21 mouse cellular contexts compared by ENCODE assay signal in genomic region chr2:65782442-65782841, GRCm38 (mm10).
"Had no signal": no experiment of that assay in that cellular context is flagged by ENCODE, and none has a peak within 500 bp of the region (broad histone marks: within the 10 kb centered on the region; RNA-seq: fewer than 3 reads in every experiment).

No protein-coding gene starts in this region.

- H3K4me1 ChIP-seq: liver, embryonic 12.5 days; liver, embryonic 15.5 days; lung, embryonic 15.5 days; megakaryocyte, embryonic 14.5 days; neural tube, embryonic 12.5 days; neural tube, embryonic 15.5 days had no signal

- H3K4me3 ChIP-seq: liver, embryonic 12.5 days; liver, embryonic 15.5 days; lung, embryonic 15.5 days; megakaryocyte, embryonic 14.5 days; neural tube, embryonic 12.5 days; neural tube, embryonic 15.5 days had no signal

- H3K9ac ChIP-seq: liver, embryonic 12.5 days; liver, embryonic 15.5 days; lung, embryonic 15.5 days; neural tube, embryonic 12.5 days; neural tube, embryonic 15.5 days had no signal

- H3K9me3 ChIP-seq: liver, embryonic 12.5 days; liver, embryonic 15.5 days; lung, embryonic 15.5 days; neural tube, embryonic 12.5 days; neural tube, embryonic 15.5 days had no signal

- H3K36me3 ChIP-seq: liver, embryonic 12.5 days; liver, embryonic 15.5 days; lung, embryonic 15.5 days; neural tube, embryonic 12.5 days; neural tube, embryonic 15.5 days had no signal

- H3K27ac ChIP-seq: liver, embryonic 12.5 days; liver, embryonic 15.5 days; lung, embryonic 15.5 days; neural tube, embryonic 12.5 days; neural tube, embryonic 15.5 days had no signal

- ATAC-seq: liver, embryonic 12.5 days had no signal

- H3K4me2 ChIP-seq: liver, embryonic 12.5 days; liver, embryonic 15.5 days; lung, embryonic 15.5 days; midbrain, embryonic 11.5 days; neural tube, embryonic 12.5 days; neural tube, embryonic 15.5 days had no signal

- H3K27me3 ChIP-seq: liver, embryonic 12.5 days; liver, embryonic 15.5 days; lung, embryonic 15.5 days; megakaryocyte, embryonic 14.5 days; neural tube, embryonic 12.5 days; neural tube, embryonic 15.5 days had no signal

- DNase-seq: kidney, adult 18-20 months; kidney, postnatal 10 days; kidney, postnatal 4 days; left cerebral cortex, postnatal 4 days; liver; lung, adult 18-20 months; lung, postnatal 10 days; lung, postnatal 36 days; midbrain, embryonic 14.5 days; right cerebral cortex, adult 18-20 months; right cerebral cortex, postnatal 14 days; spleen, adult 18-20 months; thymus, adult 18-20 months; thymus, postnatal 36 days had no signal
